Mouse (Mus musculus): Measurements from ENCODE around the gene Gdf15.

The Gdf15 gene

GRCm38 (mm10) chr8:70606780-70607602 is 25.3 kb downstream of the Gdf15 start:
- DNase-seq (ENCODE audit: low read depth, low spot score): no peak

- DNase-seq (ENCODE audit: low read depth, low spot score): no peak
Measured at GRCm38 (mm10) chr8:70605871-70606779, 26.1 kb downstream of the Gdf15 start.

- no peak for DNase-seq (ENCODE audit: low read depth, low spot score)
Measured at GRCm38 (mm10) chr8:70604558-70604957, 27.7 kb downstream of the Gdf15 start.

- no peak for DNase-seq (ENCODE audit: low read depth, low spot score)
Measured at GRCm38 (mm10) chr8:70602139-70602811, 30.0 kb downstream of the Gdf15 start.

GRCm38 (mm10) chr8:70601271-70601649 is 31.0 kb downstream of the Gdf15 start:
- no peak for DNase-seq (ENCODE audit: low read depth, low spot score)

- no peak for DNase-seq (ENCODE audit: low read depth, low spot score)
Measured at GRCm38 (mm10) chr8:70600473-70601270, 31.6 kb downstream of the Gdf15 start.

- no peak for DNase-seq (ENCODE audit: low read depth, low spot score)
Measured at GRCm38 (mm10) chr8:70599507-70600290, 32.6 kb downstream of the Gdf15 start.

- DNase-seq (ENCODE audit: low read depth, low spot score): no peak
Measured at GRCm38 (mm10) chr8:70598722-70599121, 33.5 kb downstream of the Gdf15 start.

GRCm38 (mm10) chr8:70598283-70598682 is 34.0 kb downstream of the Gdf15 start:
- peak; percentile 69 for DNase-seq (ENCODE audit: low read depth, low spot score)

- DNase-seq (ENCODE audit: low read depth, low spot score): no peak
Measured at GRCm38 (mm10) chr8:70597417-70598272, 34.6 kb downstream of the Gdf15 start.

GRCm38 (mm10) chr8:70596775-70597416 is 35.4 kb downstream of the Gdf15 start:
- no peak for DNase-seq (ENCODE audit: low read depth, low spot score)

- DNase-seq (ENCODE audit: low read depth, low spot score): no peak
Measured at GRCm38 (mm10) chr8:70596216-70596615, 36.0 kb downstream of the Gdf15 start.

- no peak for DNase-seq (ENCODE audit: low read depth, low spot score)
Measured at GRCm38 (mm10) chr8:70595811-70596210, 36.4 kb downstream of the Gdf15 start.

- DNase-seq (ENCODE audit: low read depth, low spot score): no peak
Measured at GRCm38 (mm10) chr8:70594621-70595564, 37.4 kb downstream of the Gdf15 start.

GRCm38 (mm10) chr8:70593961-70594609 is 38.2 kb downstream of the Gdf15 start, which contains the start of gene Isyna1:
Gene Isyna1 (plus strand): TSS chr8:70594373.
- DNase-seq (ENCODE audit: low read depth, low spot score): no peak

GRCm38 (mm10) chr8:70593173-70593572 is 39.1 kb downstream of the Gdf15 start:
- DNase-seq (ENCODE audit: low read depth, low spot score): no peak

- no peak for DNase-seq (ENCODE audit: low read depth, low spot score)
Measured at GRCm38 (mm10) chr8:70591569-70591968, 40.7 kb downstream of the Gdf15 start.

Data from retina, postnatal 7 days (tissue).